Mouse (Mus musculus): ENCODE data around the gene Ggact. TPM values are rescaled to one million over a fixed set of nuclear protein-coding genes. Genes with fewer than 3 reads are reported as not detected.

Ggact gene
- polyA plus RNA-seq, 1 experiment = 20.2 TPM

GRCm38 (mm10) chr14:122901715-122902114 is 11.8 kb downstream of the Ggact start:
- no peak overlapping the region for H3K27ac ChIP-seq (ENCODE audit: insufficient read depth, low read depth, low read length)
- TF ChIP-seq POLR2A (IDR thresholded peaks at IDR 0.05; ENCODE audit: borderline replicate concordance, low read depth, low read length) (no peak), CTCF (IDR thresholded peaks at IDR 0.05; ENCODE audit: low read depth, low read length) (no peak)
- peaks cover 2% of the 10 kb centered on the region; the same call in 1 of the 2 replicates for H3K4me1 ChIP-seq (ENCODE audit: control insufficient read depth, insufficient read depth, low read length)
- no peak overlapping the region for H3K4me3 ChIP-seq (ENCODE audit: insufficient read depth, low read length)

DNA sequence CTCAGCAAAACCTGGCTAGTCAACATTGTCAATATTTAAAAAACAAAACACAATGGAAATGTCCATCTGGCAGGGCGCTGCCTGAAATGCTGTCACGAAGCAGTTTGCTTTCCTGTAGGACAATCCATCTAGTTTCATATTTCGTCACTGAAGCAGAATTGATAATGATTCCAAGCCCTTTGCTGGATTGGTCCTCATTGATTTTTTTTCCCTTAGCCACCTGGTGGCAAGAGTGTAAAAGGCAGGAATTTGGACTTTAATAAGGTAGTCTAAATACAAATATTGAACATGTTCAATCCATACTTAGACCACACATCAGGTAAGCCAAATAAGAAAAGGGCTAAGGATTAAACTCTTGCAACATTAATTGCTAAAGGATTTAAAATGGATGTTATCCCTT is 12.4 kb downstream of the Ggact start:
- Histone ChIP-seq H3K27ac (ENCODE audit: insufficient read depth, low read depth, low read length) (no peak overlapping the region), H3K4me1 (ENCODE audit: control insufficient read depth, insufficient read depth, low read length) (peaks cover 2% of the 10 kb centered on the region; the same call in 1 of the 2 replicates), H3K4me3 (ENCODE audit: insufficient read depth, low read length) (no peak overlapping the region)
- no peak for TF ChIP-seq POLR2A (IDR thresholded peaks at IDR 0.05; ENCODE audit: borderline replicate concordance, low read depth, low read length)
- TF ChIP-seq CTCF (IDR thresholded peaks at IDR 0.05; ENCODE audit: low read depth, low read length) = no peak

DNA sequence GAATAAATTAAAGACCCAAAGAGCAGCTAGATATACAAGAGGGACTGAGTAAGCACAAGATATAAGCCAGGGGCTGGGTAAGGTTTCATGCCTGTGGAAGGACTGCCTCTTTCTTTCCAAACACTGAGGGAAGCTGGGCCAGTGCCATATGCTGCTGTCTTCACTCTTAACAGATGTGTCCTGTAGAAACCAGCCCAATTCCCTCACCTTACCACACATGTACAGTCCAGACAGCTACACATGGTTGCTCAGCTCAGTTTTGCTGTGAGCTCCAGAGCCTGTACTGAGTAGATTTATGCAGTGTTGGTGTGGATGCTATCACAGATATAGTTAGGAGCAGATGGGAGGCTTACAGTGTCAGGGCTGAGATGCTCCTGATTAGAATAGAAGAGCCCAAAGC is 12.9 kb downstream of the Ggact start:
- TF ChIP-seq POLR2A (IDR thresholded peaks at IDR 0.05; ENCODE audit: borderline replicate concordance, low read depth, low read length) (no peak), CTCF (IDR thresholded peaks at IDR 0.05; ENCODE audit: low read depth, low read length) (no peak)
- no peak overlapping the region for H3K27ac ChIP-seq (ENCODE audit: insufficient read depth, low read depth, low read length)
- no peak overlapping the region for H3K4me3 ChIP-seq (ENCODE audit: insufficient read depth, low read length)
- H3K4me1 ChIP-seq (ENCODE audit: control insufficient read depth, insufficient read depth, low read length) = peaks cover 2% of the 10 kb centered on the region; the same call in 1 of the 2 replicates

DNA sequence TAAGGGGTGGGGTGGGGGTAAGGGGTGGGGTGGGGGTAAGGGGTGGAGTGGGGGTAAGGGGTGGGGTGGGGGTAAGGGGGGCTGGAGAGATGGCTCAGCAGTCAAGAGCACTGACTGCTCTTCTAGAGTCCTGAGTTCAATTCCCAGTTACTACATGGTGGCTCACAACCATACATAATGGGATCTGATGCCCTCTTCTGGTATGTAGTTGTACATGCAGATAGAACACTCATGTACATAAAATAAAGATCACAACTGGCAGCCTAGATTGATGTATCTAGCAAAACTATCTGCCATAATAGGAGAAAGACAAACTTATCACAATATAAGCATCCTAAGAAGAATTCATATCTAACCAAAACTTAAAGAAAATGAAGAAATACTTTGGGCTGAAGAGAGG is 15.0 kb downstream of the Ggact start:
- TF ChIP-seq POLR2A (IDR thresholded peaks at IDR 0.05; ENCODE audit: borderline replicate concordance, low read depth, low read length) (no peak), CTCF (IDR thresholded peaks at IDR 0.05; ENCODE audit: low read depth, low read length) (no peak)
- Histone ChIP-seq H3K4me1 (ENCODE audit: control insufficient read depth, insufficient read depth, low read length) (no peaks in the 10 kb centered on the region), H3K4me3 (ENCODE audit: insufficient read depth, low read length) (no peak overlapping the region), H3K27ac (ENCODE audit: insufficient read depth, low read depth, low read length) (no peak overlapping the region)

DNA sequence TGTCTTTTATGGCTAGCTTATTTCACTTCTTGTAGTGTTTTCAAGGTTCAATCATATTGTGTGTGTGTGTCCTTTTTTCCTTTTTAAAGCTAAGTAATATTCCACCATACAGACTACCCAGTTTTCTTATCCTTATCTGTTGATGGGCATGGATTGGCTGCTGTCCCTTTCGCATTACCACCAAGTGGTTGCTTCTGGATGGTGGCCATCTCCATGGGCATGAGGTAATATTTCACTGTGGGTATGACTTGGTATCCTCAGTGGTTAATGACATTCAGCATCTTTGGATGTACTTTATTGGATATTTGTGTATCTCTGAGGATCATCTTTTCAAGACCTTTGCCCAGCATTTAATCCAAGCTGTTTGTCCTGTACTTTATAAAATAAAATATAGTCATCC is 17.5 kb downstream of the Ggact start:
- Histone ChIP-seq H3K4me3 (ENCODE audit: insufficient read depth, low read length) (no peak overlapping the region), H3K4me1 (ENCODE audit: control insufficient read depth, insufficient read depth, low read length) (no peaks in the 10 kb centered on the region), H3K27ac (ENCODE audit: insufficient read depth, low read depth, low read length) (no peak overlapping the region)
- no peak for TF ChIP-seq CTCF (IDR thresholded peaks at IDR 0.05; ENCODE audit: low read depth, low read length)
- TF ChIP-seq POLR2A (IDR thresholded peaks at IDR 0.05; ENCODE audit: borderline replicate concordance, low read depth, low read length) = no peak

DNA sequence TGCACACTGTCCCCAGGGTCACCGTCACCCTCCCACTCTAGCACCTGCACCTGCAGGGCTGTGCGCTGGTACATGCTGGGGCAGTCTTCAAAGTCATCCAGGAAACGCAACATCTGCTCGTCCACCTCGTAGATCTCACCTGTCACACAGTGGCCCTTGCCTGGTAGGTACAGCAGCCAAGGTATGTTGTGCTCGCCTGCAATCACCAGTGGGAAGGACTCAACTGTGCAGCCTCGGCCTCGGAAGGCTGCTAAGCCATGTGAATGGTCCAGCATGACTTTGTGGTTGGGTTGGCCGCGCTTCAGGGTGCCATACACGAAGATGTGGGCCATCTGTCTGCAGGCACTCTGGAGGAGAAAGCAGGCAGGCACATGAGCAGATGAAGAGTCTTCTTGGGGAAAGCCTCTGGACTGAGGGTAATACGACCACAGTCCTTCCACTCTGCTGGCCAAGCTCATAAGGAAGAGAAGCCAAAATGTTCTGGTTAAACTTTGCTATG is 22.0 kb downstream of the Ggact start:
- TF ChIP-seq POLR2A (IDR thresholded peaks at IDR 0.05; ENCODE audit: borderline replicate concordance, low read depth, low read length) = no peak
- TF ChIP-seq CTCF (IDR thresholded peaks at IDR 0.05; ENCODE audit: low read depth, low read length) = no peak
- H3K4me3 ChIP-seq (ENCODE audit: insufficient read depth, low read length) = no peak overlapping the region

DNA sequence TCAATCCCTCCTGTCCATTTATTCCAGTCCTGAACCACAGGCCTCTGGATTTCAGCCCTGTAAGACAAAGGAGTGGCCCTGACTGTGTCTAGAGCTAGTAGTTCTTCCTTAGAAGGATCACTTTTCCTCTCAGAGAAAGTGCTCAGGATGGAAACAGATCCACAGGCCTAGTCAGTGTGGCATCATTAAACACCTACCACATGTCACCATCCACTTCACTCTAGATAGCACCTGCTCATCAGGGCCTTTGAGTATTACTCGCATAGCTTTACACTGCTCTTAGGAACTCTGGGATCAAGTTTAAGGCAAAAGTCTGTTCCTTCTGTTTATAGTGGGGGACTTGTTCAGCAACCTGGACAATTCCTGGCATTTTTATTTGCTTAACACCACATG is 25.1 kb downstream of the Ggact start:
- Histone ChIP-seq H3K4me1 (ENCODE audit: control insufficient read depth, insufficient read depth, low read length) (peaks cover 5% of the 10 kb centered on the region), H3K27ac (ENCODE audit: insufficient read depth, low read depth, low read length) (no peak overlapping the region), H3K4me3 (ENCODE audit: insufficient read depth, low read length) (no peak overlapping the region)
- TF ChIP-seq POLR2A (IDR thresholded peaks at IDR 0.05; ENCODE audit: borderline replicate concordance, low read depth, low read length) (no peak), CTCF (IDR thresholded peaks at IDR 0.05; ENCODE audit: low read depth, low read length) (no peak)

More for the DNA sequence above, 22.0 kb downstream of the Ggact start:
- no peaks in the 10 kb centered on the region for H3K4me1 ChIP-seq (ENCODE audit: control insufficient read depth, insufficient read depth, low read length)
- no peak overlapping the region for H3K27ac ChIP-seq (ENCODE audit: insufficient read depth, low read depth, low read length)

DNA sequence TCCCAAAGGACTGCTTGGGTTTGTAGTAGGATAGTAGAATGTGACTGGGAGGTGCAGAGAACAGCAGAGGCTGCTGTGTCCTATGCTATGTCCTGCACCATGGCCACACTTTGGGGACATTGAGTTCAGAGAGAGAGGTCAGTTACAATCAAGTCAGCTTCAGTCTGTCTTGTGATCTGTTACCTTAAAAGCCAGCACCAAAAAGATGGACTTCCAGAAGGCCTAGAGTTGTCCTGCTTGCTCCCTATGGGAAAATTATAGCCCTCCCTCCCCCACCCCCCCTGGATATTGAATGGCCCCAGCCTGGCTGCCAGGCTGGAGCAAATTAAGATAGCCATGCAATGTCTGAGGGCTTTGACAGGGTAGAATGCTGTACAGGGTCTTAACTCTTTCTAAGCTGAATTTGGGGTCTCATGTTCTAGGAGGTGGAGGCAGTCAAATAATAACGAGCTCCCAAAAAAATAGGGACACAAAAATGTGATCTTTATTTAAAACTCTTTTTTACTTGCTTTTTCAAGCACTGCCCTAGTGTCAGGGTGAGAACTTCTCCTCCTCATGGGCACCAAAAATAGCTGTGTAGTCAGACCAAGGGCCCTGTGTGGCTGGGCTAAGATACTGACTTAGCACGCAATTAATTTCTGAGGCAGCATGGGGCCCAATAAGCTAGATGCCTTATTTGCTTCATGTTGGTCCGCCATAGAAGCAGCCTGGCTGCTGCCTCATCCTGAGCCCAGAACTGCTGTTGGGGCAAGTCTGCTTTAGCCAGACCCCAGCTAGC is 25.7 kb downstream of the Ggact start:
- TF ChIP-seq POLR2A (IDR thresholded peaks at IDR 0.05; ENCODE audit: borderline replicate concordance, low read depth, low read length) (no peak), CTCF (IDR thresholded peaks at IDR 0.05; ENCODE audit: low read depth, low read length) (no peak)
- Histone ChIP-seq H3K4me1 (ENCODE audit: control insufficient read depth, insufficient read depth, low read length) (peaks cover 5% of the 10 kb centered on the region), H3K4me3 (ENCODE audit: insufficient read depth, low read length) (no peak overlapping the region), H3K27ac (ENCODE audit: insufficient read depth, low read depth, low read length) (no peak overlapping the region)

DNA sequence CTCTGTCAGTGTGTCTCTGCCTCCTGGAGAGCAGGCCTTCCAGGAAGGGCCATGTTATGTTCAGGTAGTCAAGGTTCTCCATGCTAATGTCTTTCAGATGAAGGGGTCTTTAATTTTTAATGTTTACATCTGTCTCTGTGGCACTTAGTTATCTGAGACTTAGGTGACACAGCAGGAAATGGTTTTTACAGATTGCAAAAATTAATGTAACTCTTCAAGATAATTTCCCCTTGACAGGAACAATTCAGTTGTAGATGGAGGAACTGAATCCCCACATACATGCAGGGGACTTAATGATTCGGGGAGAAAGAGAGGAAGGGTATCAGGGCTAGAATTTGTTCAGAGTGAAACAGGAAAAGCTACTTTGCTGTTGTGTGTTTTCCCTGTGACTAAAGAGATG is 26.3 kb downstream of the Ggact start:
- H3K27ac ChIP-seq (ENCODE audit: insufficient read depth, low read depth, low read length) = no peak overlapping the region
- peaks cover 5% of the 10 kb centered on the region for H3K4me1 ChIP-seq (ENCODE audit: control insufficient read depth, insufficient read depth, low read length)
- H3K4me3 ChIP-seq (ENCODE audit: insufficient read depth, low read length) = no peak overlapping the region
- TF ChIP-seq POLR2A (IDR thresholded peaks at IDR 0.05; ENCODE audit: borderline replicate concordance, low read depth, low read length) (no peak), CTCF (IDR thresholded peaks at IDR 0.05; ENCODE audit: low read depth, low read length) (no peak)

- Histone ChIP-seq H3K4me3 (ENCODE audit: insufficient read depth, low read length) (no peak overlapping the region), H3K27ac (ENCODE audit: insufficient read depth, low read depth, low read length) (no peak overlapping the region), H3K4me1 (ENCODE audit: control insufficient read depth, insufficient read depth, low read length) (peaks cover 5% of the 10 kb centered on the region)
- TF ChIP-seq POLR2A (IDR thresholded peaks at IDR 0.05; ENCODE audit: borderline replicate concordance, low read depth, low read length) (no peak), CTCF (IDR thresholded peaks at IDR 0.05; ENCODE audit: low read depth, low read length) (no peak)
Measured at GRCm38 (mm10) chr14:122885893-122886292, 27.7 kb downstream of the Ggact start.
